Mouse (Mus musculus) neural tube, embryonic 13.5 days (tissue): ENCODE measurements around the gene Olfr504. TPM values are rescaled to one million over a fixed set of nuclear protein-coding genes. Genes with fewer than 3 reads are reported as not detected.
"Not testable (repeated sequence)": the region's sequence is repeated elsewhere in the genome, so short reads cannot be mapped to it uniquely, and the experiment has no call there.

Experiments used
- ATAC-seq: fragments of 200-750 bp; cut with Nextera tagmentation; 2 replicates; pipeline ENCODE4 v1.8.0; 2017; ENCODE audit warnings: low read depth, mild to moderate bottlenecking, moderate TSS enrichment, moderate library complexity
- H3K27ac ChIP-seq: fragments of 300-500 bp; sonication (generic); replicated peaks from 2 replicates; pipeline ENCODE4 v1.5.1; 2015; ENCODE audit warnings: moderate library complexity, mild to moderate bottlenecking, inconsistent platforms
- H3K27me3 ChIP-seq: fragments of 300-500 bp; sonication (generic); 2 replicates; pipeline ENCODE4 v1.6.1; 2015; ENCODE audit warnings: mild to moderate bottlenecking, inconsistent platforms
- H3K36me3 ChIP-seq: fragments of 300-500 bp; sonication (generic); 2 replicates; pipeline ENCODE4 v1.6.1; 2015; ENCODE audit warnings: mild to moderate bottlenecking, inconsistent platforms
- H3K4me1 ChIP-seq: fragments of 300-500 bp; sonication (generic); replicated peaks from 2 replicates; pipeline ENCODE4 v1.6.1; 2015; ENCODE audit warnings: inconsistent platforms
- H3K4me2 ChIP-seq: fragments of 300-500 bp; sonication (generic); 2 replicates; pipeline ENCODE4 v1.6.1; 2015; ENCODE audit warnings: inconsistent platforms, mild to moderate bottlenecking, moderate library complexity
- H3K4me3 ChIP-seq: fragments of 300-500 bp; sonication (generic); 2 replicates; pipeline ENCODE4 v1.5.1; 2015; ENCODE audit warnings: mild to moderate bottlenecking, inconsistent platforms
- H3K9ac ChIP-seq: fragments of 300-500 bp; sonication (generic); 2 replicates; pipeline ENCODE4 v1.6.1; 2015; ENCODE audit warnings: moderate library complexity, mild to moderate bottlenecking, inconsistent platforms
- H3K9me3 ChIP-seq: fragments of 300-500 bp; sonication (generic); 2 replicates; pipeline ENCODE4 v1.6.1; 2016; ENCODE audit warnings: inconsistent platforms
- WGBS: fragments of 180-500 bp; shearing (Covaris S2); methylation state at CpG from one replicate; pipeline ENCODE4 v1.1.7; 2015; 5-methylcytosine and 5-hydroxymethylcytosine counted together
- polyA plus RNA-seq: library from polyadenylated mRNA; unstranded; fragments of >200 nt; fragmentation: Nextera tagmentation; extraction: Ambion mirVana; gene quantifications from 2 replicates; pipeline ENCODE4 v1.2.1, GENCODE M21; 2015

Gene Olfr504
- not detected in 2 replicates for polyA plus RNA-seq

DNA sequence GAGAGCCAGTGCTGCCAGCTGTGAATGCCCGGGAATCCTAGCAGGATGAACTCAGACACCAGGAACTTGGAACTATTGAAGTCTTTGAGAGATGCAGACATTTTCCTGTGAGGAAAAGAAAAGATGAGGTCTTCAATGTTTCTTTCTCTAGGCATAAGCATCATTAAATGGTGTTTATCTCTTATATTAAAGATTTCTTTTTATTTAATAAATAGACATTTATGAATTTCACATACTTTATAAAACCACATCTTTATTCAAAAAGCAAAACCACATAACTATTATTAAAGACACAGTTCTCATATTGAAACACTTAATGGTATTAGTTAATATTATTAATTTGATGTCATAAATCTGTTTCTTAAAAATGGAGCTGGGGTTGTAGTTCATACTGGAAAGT is at the start of gene Olfr504:
TSS of gene Olfr504 (minus strand) at position 101 of the 400 bp plus-strand sequence.
- 80% methylated on average over 1 of the region's 1 CpGs for WGBS

DNA sequence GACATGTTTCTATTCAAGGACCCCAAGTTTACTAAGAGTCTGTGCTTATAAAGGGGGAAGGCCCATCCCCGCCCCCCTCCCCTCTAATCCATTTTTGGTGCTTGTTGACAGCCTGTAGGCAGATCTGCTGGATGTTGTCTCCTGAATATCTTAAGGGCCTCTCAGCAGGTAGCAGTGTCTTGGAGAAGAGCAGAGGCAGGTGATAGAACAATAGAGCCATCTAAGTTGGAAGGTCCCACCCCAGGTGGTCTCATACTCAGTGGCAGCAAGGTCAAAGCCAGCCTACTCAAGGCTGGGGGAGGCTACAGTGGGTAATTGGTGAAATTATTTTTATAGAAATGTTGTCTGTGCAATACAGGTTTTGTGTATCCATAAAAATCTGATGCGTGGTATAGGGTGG is 48.5 kb upstream of the Olfr504 start:
- Histone ChIP-seq H3K36me3 (no peaks in the 10 kb centered on the region), H3K4me1 (no peaks in the 10 kb centered on the region), H3K27ac (no peak overlapping the region), H3K9me3 (no peaks in the 10 kb centered on the region), H3K4me2 (no peak overlapping the region), H3K27me3 (no peaks in the 10 kb centered on the region), H3K9ac (no peak overlapping the region), H3K4me3 (no peak overlapping the region)
- WGBS: 86% methylated on average over 2 of the region's 2 CpGs
- no peak for ATAC-seq

More for the DNA sequence above, at the start of gene Olfr504:
- Histone ChIP-seq H3K36me3 (no peaks in the 10 kb centered on the region), H3K4me1 (no peaks in the 10 kb centered on the region), H3K4me3 (no peak within 1 kb of the TSS), H3K27ac (no peak within 1 kb of the TSS), H3K27me3 (no peaks in the 10 kb centered on the region), H3K9me3 (peaks cover 5% of the 10 kb centered on the region; the same call in 1 of the 2 replicates), H3K4me2 (no peak within 1 kb of the TSS), H3K9ac (no peak within 1 kb of the TSS)
- no peak for ATAC-seq

DNA sequence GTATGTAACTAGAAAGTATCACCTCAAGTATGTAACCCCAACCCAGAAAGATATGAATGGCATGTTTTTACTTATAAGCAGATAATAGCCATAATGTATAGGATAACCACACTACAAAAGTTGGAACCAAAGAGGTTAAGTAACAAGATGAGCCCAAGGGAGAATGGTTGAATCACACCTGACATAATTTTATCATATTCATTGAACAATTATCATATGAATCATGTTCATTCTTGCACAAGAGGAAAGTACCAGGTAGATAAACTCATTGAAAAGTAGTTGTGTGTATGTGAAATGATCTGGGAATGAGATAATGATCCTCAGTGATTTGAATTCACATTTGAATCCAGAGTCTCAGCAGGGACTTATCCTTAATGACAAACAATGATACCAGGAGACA is 44.9 kb upstream of the Olfr504 start, which contains the start of gene Olfr506:
TSS of gene Olfr506 (plus strand) at position 301 of the 400 bp plus-strand sequence.
- H3K27me3 ChIP-seq: no peaks in the 10 kb centered on the region
- ATAC-seq: no peak
- no peak within 1 kb of the TSS for H3K4me2 ChIP-seq
- no peak within 1 kb of the TSS for H3K9ac ChIP-seq
- no peaks in the 10 kb centered on the region for H3K36me3 ChIP-seq
- H3K27ac ChIP-seq: no peak within 1 kb of the TSS
- H3K4me3 ChIP-seq: no peak within 1 kb of the TSS
- no peaks in the 10 kb centered on the region for H3K9me3 ChIP-seq
- no peaks in the 10 kb centered on the region for H3K4me1 ChIP-seq

DNA sequence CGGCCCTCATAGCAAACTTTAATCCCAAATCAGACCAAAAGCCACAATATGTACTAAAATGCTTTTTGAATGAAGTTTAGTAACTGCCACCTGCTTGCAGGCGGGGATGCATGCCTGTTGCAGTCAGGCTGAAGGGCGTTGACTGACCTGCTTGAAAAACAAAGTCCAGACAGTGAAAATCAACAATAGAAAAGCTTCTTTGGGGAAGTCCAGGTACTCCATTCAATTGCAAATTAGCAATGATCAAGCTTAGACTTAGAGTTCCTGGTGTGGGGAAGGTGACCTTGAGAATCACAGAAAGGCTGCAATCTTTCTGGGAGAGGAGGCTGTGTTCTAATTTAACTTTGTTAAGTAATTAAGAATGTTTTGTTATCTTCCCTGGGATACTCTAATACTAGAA is 36.3 kb upstream of the Olfr504 start:
- not testable (repeated sequence) for ATAC-seq, H3K4me3 ChIP-seq, H3K9ac ChIP-seq, H3K4me2 ChIP-seq, H3K27me3 ChIP-seq, H3K27ac ChIP-seq, H3K9me3 ChIP-seq, H3K4me1 ChIP-seq, H3K36me3 ChIP-seq
- WGBS: 84% methylated on average over 3 of the region's 3 CpGs

GRCm38 (mm10) chr7:108589797-108590196 is 24.2 kb upstream of the Olfr504 start:
- H3K4me1 ChIP-seq: no peaks in the 10 kb centered on the region
- no peaks in the 10 kb centered on the region for H3K36me3 ChIP-seq
- H3K27ac ChIP-seq: no peak overlapping the region
- no peak for ATAC-seq
- H3K9ac ChIP-seq: no peak overlapping the region
- H3K4me2 ChIP-seq: no peak overlapping the region
- H3K27me3 ChIP-seq: no peaks in the 10 kb centered on the region
- WGBS: 95% methylated on average over 1 of the region's 1 CpGs
- no peak overlapping the region for H3K4me3 ChIP-seq
- no peaks in the 10 kb centered on the region for H3K9me3 ChIP-seq

GRCm38 (mm10) chr7:108544227-108544626 is 21.4 kb downstream of the Olfr504 start, which contains the start of gene Olfr503:
Olfr503 (plus strand) TSS chr7:108544527.
- H3K4me3 ChIP-seq, ATAC-seq, H3K27ac ChIP-seq: not testable (repeated sequence)

GRCm38 (mm10) chr7:108542416-108542815 is 23.2 kb downstream of the Olfr504 start:
- no peaks in the 10 kb centered on the region for H3K9me3 ChIP-seq
- H3K4me3 ChIP-seq: no peak overlapping the region
- H3K4me2 ChIP-seq: no peak overlapping the region
- 88% methylated on average over 13 of the region's 13 CpGs for WGBS
- H3K36me3 ChIP-seq: no peaks in the 10 kb centered on the region
- no peak overlapping the region for H3K27ac ChIP-seq
- H3K4me1 ChIP-seq: no peaks in the 10 kb centered on the region
- no peak for ATAC-seq
- H3K27me3 ChIP-seq: no peaks in the 10 kb centered on the region
- H3K9ac ChIP-seq: no peak overlapping the region

More at GRCm38 (mm10) chr7:108544227-108544626, 21.4 kb downstream of the Olfr504 start, which contains the start of gene Olfr503:
- not testable (repeated sequence) for H3K9me3 ChIP-seq, H3K9ac ChIP-seq, H3K27me3 ChIP-seq, H3K4me1 ChIP-seq, H3K36me3 ChIP-seq, H3K4me2 ChIP-seq
- WGBS: 64% methylated on average over 1 of the region's 1 CpGs

DNA sequence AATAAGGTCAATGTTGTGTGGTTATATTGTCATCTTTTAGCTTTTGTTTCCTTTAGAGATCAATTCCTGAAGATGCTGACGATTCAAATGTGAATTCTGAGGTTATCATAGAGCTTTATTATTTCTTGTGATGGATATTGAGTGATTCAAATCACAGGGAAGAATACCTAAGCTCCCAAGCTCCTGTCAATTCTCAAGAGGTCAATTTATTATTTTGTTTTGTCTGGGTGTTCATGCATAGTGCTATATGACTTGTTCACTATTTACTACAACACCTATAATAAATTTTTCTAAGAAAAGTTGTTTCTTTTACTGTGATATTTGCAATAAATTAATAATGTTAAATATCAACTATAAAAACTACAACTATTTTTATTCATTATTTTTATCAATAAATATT is 40.6 kb downstream of the Olfr504 start, which contains the start of gene Olfr502:
TSS of gene Olfr502 (minus strand) at position 101 of the 400 bp plus-strand sequence.
- Histone ChIP-seq H3K4me3 (no peak within 1 kb of the TSS), H3K27ac (no peak within 1 kb of the TSS), H3K27me3 (no peaks in the 10 kb centered on the region), H3K36me3 (no peaks in the 10 kb centered on the region), H3K4me1 (no peaks in the 10 kb centered on the region), H3K9ac (no peak within 1 kb of the TSS), H3K9me3 (0 out of 2 replicates have a peak, but pooled peaks cover 3% of the 10 kb centered on the region), H3K4me2 (no peak within 1 kb of the TSS)
- 75% methylated on average over 1 of the region's 1 CpGs for WGBS
- ATAC-seq: no peak

Other genes starting within 250 kb of the Olfr504 start
- not detected in 2 replicates for gene Olfr492, start 242.1 kb downstream of the Olfr504 start, polyA plus RNA-seq
- gene Olfr493, start 218.8 kb downstream of the Olfr504 start, polyA plus RNA-seq: not detected in 2 replicates
- gene Olfr494, start 200.5 kb downstream of the Olfr504 start, polyA plus RNA-seq: not detected in 2 replicates
- gene Olfr495, start 172.6 kb downstream of the Olfr504 start, polyA plus RNA-seq: not detected in 2 replicates
- gene Olfr497, start 145.4 kb downstream of the Olfr504 start, polyA plus RNA-seq: not detected in 2 replicates
- gene Olfr498, start 100.5 kb downstream of the Olfr504 start, polyA plus RNA-seq: not detected in 2 replicates
- not detected in 2 replicates for gene Olfr502, start 40.7 kb downstream of the Olfr504 start, polyA plus RNA-seq
- not detected in 2 replicates for gene Olfr503, start 21.3 kb downstream of the Olfr504 start, polyA plus RNA-seq
- 0.06 TPM in 1 of 2 replicates, not detected in the other for gene Olfr506, start 45.0 kb upstream of the Olfr504 start, polyA plus RNA-seq
- not detected in 2 replicates for gene Olfr507, start 56.0 kb upstream of the Olfr504 start, polyA plus RNA-seq
- not detected in 2 replicates for gene Olfr508, start 64.2 kb upstream of the Olfr504 start, polyA plus RNA-seq
- gene Olfr509, start 86.1 kb upstream of the Olfr504 start, polyA plus RNA-seq: 0.06 TPM in 1 of 2 replicates, not detected in the other
- not detected in 2 replicates for gene Olfr510, start 100.6 kb upstream of the Olfr504 start, polyA plus RNA-seq
- not detected in 2 replicates for gene Olfr512, start 147.5 kb upstream of the Olfr504 start, polyA plus RNA-seq
- gene Olfr513, start 185.2 kb upstream of the Olfr504 start, polyA plus RNA-seq: not detected in 2 replicates